9 mouse cellular contexts compared by ENCODE assay signal in genomic region chr2:93891611-93892280, GRCm38 (mm10). TPM values are rescaled to one million over a fixed set of nuclear protein-coding genes. Genes with fewer than 3 reads are reported as not detected.
DNase-seq lines count a peak whose midpoint lies in the region; ATAC-seq lines count a peak whose summit lies in the region.
"Had no signal": no experiment of that assay in that cellular context is flagged by ENCODE, and none has a peak within 500 bp of the region (broad histone marks: within the 10 kb centered on the region; RNA-seq: fewer than 3 reads in every experiment).

No protein-coding gene starts in this region.

- no peak for ATAC-seq in megakaryocyte, adult 5-6 weeks (ENCODE audit: poor library complexity, severe bottlenecking)
- peak; percentile 98 for ATAC-seq in forebrain, embryonic 16.5 days
- peak; percentile 97 for ATAC-seq in midbrain, embryonic 13.5 days
- ATAC-seq: Patski had no signal

- intact Hi-C loops in gastrocnemius, postnatal 36 days (cut with DNase I), result no loop called here

- no peaks in the 10 kb centered on the region for H3K36me3 ChIP-seq in megakaryocyte, embryonic 14.5 days (replicated peaks; ENCODE audit: low read length)
- no peaks in the 10 kb centered on the region for H3K36me3 ChIP-seq in forebrain, embryonic 16.5 days (ENCODE audit: control insufficient read depth, insufficient read depth)
- H3K36me3 ChIP-seq in limb, embryonic 10.5 days, result no peaks in the 10 kb centered on the region
- no peaks in the 10 kb centered on the region for H3K36me3 ChIP-seq in midbrain, embryonic 13.5 days

- H3K9me3 ChIP-seq in megakaryocyte, embryonic 14.5 days, result no peaks in the 10 kb centered on the region
- no peaks in the 10 kb centered on the region for H3K9me3 ChIP-seq in forebrain, embryonic 16.5 days (ENCODE audit: control insufficient read depth, low read length)
- no peaks in the 10 kb centered on the region for H3K9me3 ChIP-seq in limb, embryonic 10.5 days (replicated peaks)
- H3K9me3 ChIP-seq in midbrain, embryonic 13.5 days, result no peaks in the 10 kb centered on the region

- peak; percentile 37 for DNase-seq in kidney, adult 18-20 months
- DNase-seq in limb, embryonic 10.5 days (ENCODE audit: low spot score), result peak; percentile 45
- no peak for DNase-seq in gastrocnemius, postnatal 36 days
- no peak for DNase-seq in urinary bladder, postnatal 25 days (ENCODE audit: low spot score)

- H3K4me1 ChIP-seq in megakaryocyte, embryonic 14.5 days, result peaks cover 76% of the 10 kb centered on the region
- H3K4me1 ChIP-seq in forebrain, embryonic 16.5 days (replicated peaks; ENCODE audit: control insufficient read depth, insufficient read depth, low read length), result peaks cover 25% of the 10 kb centered on the region
- peaks cover 19% of the 10 kb centered on the region for H3K4me1 ChIP-seq in limb, embryonic 10.5 days
- peaks cover 23% of the 10 kb centered on the region for H3K4me1 ChIP-seq in midbrain, embryonic 13.5 days (replicated peaks)

- H3K4me3 ChIP-seq in megakaryocyte, embryonic 14.5 days (replicated peaks), result peak overlapping the region; percentile 72
- H3K4me3 ChIP-seq in forebrain, embryonic 16.5 days (replicated peaks; ENCODE audit: low read length), result no peak overlapping the region
- no peak overlapping the region for H3K4me3 ChIP-seq in limb, embryonic 10.5 days
- no peak overlapping the region for H3K4me3 ChIP-seq in midbrain, embryonic 13.5 days (replicated peaks)

- peak overlapping the region; percentile 97 for H3K27ac ChIP-seq in forebrain, embryonic 16.5 days (ENCODE audit: low read length)
- H3K27ac ChIP-seq in limb, embryonic 10.5 days, result peak overlapping the region; percentile 76
- H3K27ac ChIP-seq in midbrain, embryonic 13.5 days, result peak overlapping the region; percentile 83

- peak overlapping the region; percentile 43 for H3K9ac ChIP-seq in forebrain, embryonic 16.5 days (replicated peaks; ENCODE audit: low read depth, low read length)
- H3K9ac ChIP-seq in midbrain, embryonic 13.5 days (replicated peaks), result no peak overlapping the region

- no peak overlapping the region for H3K4me2 ChIP-seq in forebrain, embryonic 16.5 days (ENCODE audit: low read length)
- H3K4me2 ChIP-seq in midbrain, embryonic 13.5 days (replicated peaks), result 0 out of 2 replicates have a peak overlapping the region, but pooled peaks have one; percentile 3

- WGBS in forebrain, embryonic 16.5 days, result 6% methylated on average over 9 of the region's 9 CpGs
- 29% methylated on average over 9 of the region's 9 CpGs for WGBS in limb, embryonic 10.5 days
- WGBS in midbrain, embryonic 13.5 days, result 11% methylated on average over 8 of the region's 9 CpGs

- peaks cover 8% of the 10 kb centered on the region for H3K27me3 ChIP-seq in megakaryocyte, embryonic 14.5 days (replicated peaks)
- H3K27me3 ChIP-seq in forebrain, embryonic 16.5 days (replicated peaks; ENCODE audit: control insufficient read depth, insufficient read depth, low read length), result no peaks in the 10 kb centered on the region
- H3K27me3 ChIP-seq in limb, embryonic 10.5 days (ENCODE audit: low read depth, poor library complexity, severe bottlenecking), result no peaks in the 10 kb centered on the region
- no peaks in the 10 kb centered on the region for H3K27me3 ChIP-seq in midbrain, embryonic 13.5 days
- H3K27me3 ChIP-seq: Patski had no signal

RNA-seq across cellular contexts. Expression of gene Accsl, which starts 22.8 kb away (rescaled TPM):
- not detected in 2 replicates for polyA plus RNA-seq in megakaryocyte, embryonic 14.5 days (2012; ENCODE audit: insufficient read depth, low replicate concordance)
- not detected in 2 replicates for total RNA-seq in megakaryocyte, adult 5-6 weeks (2015)
- total RNA-seq in megakaryocyte, adult 5-6 weeks (2017), result not detected in 2 replicates
- 0.63 and 0.73 TPM in 2 replicates for polyA plus RNA-seq in forebrain, embryonic 16.5 days (2015; fragmentation: Nextera tagmentation; extraction: Ambion mirVana)
- polyA plus RNA-seq in limb, embryonic 10.5 days (2016; fragmentation: Nextera tagmentation; extraction: Ambion mirVana), result not detected in 2 replicates
- 0.28 and 0.30 TPM in 2 replicates for polyA plus RNA-seq in midbrain, embryonic 13.5 days (2015; fragmentation: Nextera tagmentation; extraction: Ambion mirVana)
- total RNA-seq in gastrocnemius, postnatal 36 days (2021), result not detected
- polyA plus RNA-seq: Patski had no signal

RNA-seq across cellular contexts. Expression of gene Accs, which starts 42.0 kb away (rescaled TPM):
- 0.68 and 3.7 TPM in 2 replicates for polyA plus RNA-seq in megakaryocyte, embryonic 14.5 days (2012; ENCODE audit: insufficient read depth, low replicate concordance)
- total RNA-seq in megakaryocyte, adult 5-6 weeks (2015), result 8.3 and 9.6 TPM in 2 replicates
- 11.7 and 12.7 TPM in 2 replicates for total RNA-seq in megakaryocyte, adult 5-6 weeks (2017)
- polyA plus RNA-seq in forebrain, embryonic 16.5 days (2015; fragmentation: Nextera tagmentation; extraction: Ambion mirVana), result 6.4 and 7.2 TPM in 2 replicates
- 9.3 and 10.2 TPM in 2 replicates for polyA plus RNA-seq in limb, embryonic 10.5 days (2016; fragmentation: Nextera tagmentation; extraction: Ambion mirVana)
- 6.8 and 7.1 TPM in 2 replicates for polyA plus RNA-seq in midbrain, embryonic 13.5 days (2015; fragmentation: Nextera tagmentation; extraction: Ambion mirVana)
- 1 to 10 TPM; 3.2 to 4.0 TPM for total RNA-seq in gastrocnemius, postnatal 36 days (2021)

Comparison
In these comparisons a context has a peak if more than half of its experiments do, and no peak if none do; other contexts are left out.
1. DNase-seq: peak in kidney, adult 18-20 months (single experiment) and limb, embryonic 10.5 days (single experiment); none in gastrocnemius, postnatal 36 days (0 of 2) and urinary bladder, postnatal 25 days (single experiment).
2. Peak in every context shown above with its lines, with median percentiles within 50 percentile points of each other: H3K27ac ChIP-seq.